Mouse (Mus musculus): ENCODE results near the gene Mylk. TPM values are rescaled to one million over a fixed set of nuclear protein-coding genes. Genes with fewer than 3 reads are reported as not detected.

The Mylk gene
- total RNA-seq, 2 experiments from 2014 or later, result 39.2 to 51.6 TPM

GRCm38 (mm10) chr16:34901031-34901430, 156.0 kb downstream of the Mylk start:
- DNase-seq (ENCODE audit: low spot score in 2 of 2), result no peak

GRCm38 (mm10) chr16:34901611-34902293, 156.7 kb downstream of the Mylk start:
- DNase-seq (ENCODE audit: low spot score in 2 of 2), result no peak

- peak; percentile 61 to 77 for DNase-seq (ENCODE audit: low spot score in 2 of 2)
These were observed 157.3 kb downstream of the Mylk start for GRCm38 (mm10) chr16:34902294-34902680.

GRCm38 (mm10) chr16:34902761-34903160, 157.8 kb downstream of the Mylk start:
- DNase-seq (ENCODE audit: low spot score in 2 of 2), result no peak

GRCm38 (mm10) chr16:34904876-34905275, 159.9 kb downstream of the Mylk start:
- no peak for DNase-seq (ENCODE audit: low spot score in 2 of 2)

- no peak for DNase-seq (ENCODE audit: low spot score in 2 of 2)
These were observed 164.4 kb downstream of the Mylk start for GRCm38 (mm10) chr16:34909437-34909836.

- no peak for DNase-seq (ENCODE audit: low spot score in 2 of 2)
These were observed 172.4 kb downstream of the Mylk start for GRCm38 (mm10) chr16:34917373-34917900.

GRCm38 (mm10) chr16:34920182-34920581, 175.2 kb downstream of the Mylk start:
- DNase-seq (ENCODE audit: low spot score in 2 of 2), result peak in 1 of 2 experiments; percentile 40

- DNase-seq (ENCODE audit: low spot score in 2 of 2), result no peak
These were observed 175.9 kb downstream of the Mylk start for GRCm38 (mm10) chr16:34920868-34921267.

- no peak for DNase-seq (ENCODE audit: low spot score in 2 of 2)
These were observed 176.3 kb downstream of the Mylk start for GRCm38 (mm10) chr16:34921319-34921718.

- DNase-seq (ENCODE audit: low spot score in 2 of 2), result no peak
These were observed 178.6 kb downstream of the Mylk start for GRCm38 (mm10) chr16:34923630-34924029.

GRCm38 (mm10) chr16:34924324-34924723, 179.3 kb downstream of the Mylk start:
- DNase-seq (ENCODE audit: low spot score in 2 of 2), result no peak

- DNase-seq (ENCODE audit: low spot score in 2 of 2), result peak in 1 of 2 experiments; percentile 41
These were observed 180.1 kb downstream of the Mylk start for GRCm38 (mm10) chr16:34924937-34925618.

GRCm38 (mm10) chr16:34926531-34927435, 181.8 kb downstream of the Mylk start:
- no peak for DNase-seq (ENCODE audit: low spot score in 2 of 2)

GRCm38 (mm10) chr16:34929686-34930085, 184.7 kb downstream of the Mylk start:
- DNase-seq (ENCODE audit: low spot score in 2 of 2), result no peak

- DNase-seq (ENCODE audit: low spot score in 2 of 2), result no peak
These were observed 185.1 kb downstream of the Mylk start for GRCm38 (mm10) chr16:34930110-34930509.

- DNase-seq (ENCODE audit: low spot score in 2 of 2), result no peak
These were observed 186.3 kb downstream of the Mylk start for GRCm38 (mm10) chr16:34931306-34931705.

- DNase-seq (ENCODE audit: low spot score in 2 of 2), result no peak
These were observed 188.2 kb downstream of the Mylk start for GRCm38 (mm10) chr16:34933173-34933572.

GRCm38 (mm10) chr16:34934486-34934885, 189.5 kb downstream of the Mylk start:
- DNase-seq (ENCODE audit: low spot score in 2 of 2), result no peak

- DNase-seq (ENCODE audit: low spot score in 2 of 2), result peak in 1 of 2 experiments; percentile 31
These were observed 190.7 kb downstream of the Mylk start for GRCm38 (mm10) chr16:34935514-34936338.
